ENCODE assay signal across 7 mouse cellular contexts in the genomic region with DNA sequence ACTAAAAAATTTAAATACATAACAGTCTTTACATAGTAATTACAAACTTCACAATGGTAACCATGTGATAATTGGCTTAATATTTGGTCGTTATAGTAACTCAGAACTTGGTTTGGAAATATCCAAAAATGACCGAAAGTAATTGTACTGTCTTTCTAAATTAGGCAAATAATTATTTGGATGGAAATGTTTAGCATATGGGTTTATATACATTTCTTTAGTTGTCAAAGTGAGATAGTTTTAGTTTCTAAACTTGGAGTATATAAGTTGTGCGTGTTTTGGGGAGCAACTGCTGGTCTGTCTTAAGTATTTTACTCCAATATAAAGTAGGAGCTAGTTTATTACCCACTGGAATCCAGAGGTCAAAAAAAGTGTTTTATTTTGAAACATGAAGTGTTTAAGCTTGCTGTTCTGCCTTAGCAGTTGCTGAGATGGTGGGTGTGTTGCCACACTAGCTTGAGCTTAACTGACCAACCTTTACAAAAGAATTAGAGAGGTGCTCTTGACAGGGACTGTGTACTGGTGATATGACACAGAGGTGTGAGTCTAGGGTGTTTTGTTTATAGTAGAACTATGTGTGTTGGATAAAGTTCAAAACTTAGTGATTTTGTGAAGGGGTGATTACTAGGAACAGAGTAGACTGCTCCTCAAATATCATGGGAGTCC. TPM values are rescaled to one million over a fixed set of nuclear protein-coding genes. Genes with fewer than 3 reads are reported as not detected.
DNase-seq lines count a peak whose midpoint lies in the region; ATAC-seq lines count a peak whose summit lies in the region.

No protein-coding gene starts in this region.

- H3K27ac ChIP-seq in neural tube, embryonic 11.5 days (ENCODE audit: low read depth, low read length): no peak overlapping the region
- H3K27ac ChIP-seq in forebrain, embryonic 14.5 days (ENCODE audit: low read depth, low read length): no peak overlapping the region
- peak overlapping the region; percentile 71 for H3K27ac ChIP-seq in liver, embryonic 11.5 days (ENCODE audit: low read depth, low read length)

- no peak for DNase-seq in neural tube, embryonic 11.5 days (ENCODE audit: low spot score)
- no peak for DNase-seq in neural tube, embryonic 10.5 days (ENCODE audit: extremely low spot score, low spot score)
- DNase-seq in forebrain, embryonic 14.5 days (ENCODE audit: low spot score): no peak
- DNase-seq in liver, embryonic 11.5 days (ENCODE audit: low spot score): no peak
- DNase-seq in layer of hippocampus, postnatal 36 days: no peak
- DNase-seq in layer of hippocampus, postnatal 10 days (ENCODE audit: low spot score in 2 of 2): no peak
- DNase-seq in urinary bladder, postnatal 36 days (ENCODE audit: low spot score in 2 of 2): no peak

- H3K9ac ChIP-seq in neural tube, embryonic 11.5 days (ENCODE audit: low read length): no peak overlapping the region; the same call in 1 of the 2 replicates
- peak overlapping the region; percentile 85 for H3K9ac ChIP-seq in forebrain, embryonic 14.5 days (ENCODE audit: low read length)
- H3K9ac ChIP-seq in liver, embryonic 11.5 days (ENCODE audit: low read depth, low read length): peak overlapping the region; percentile 83

- H3K4me2 ChIP-seq in neural tube, embryonic 11.5 days (ENCODE audit: low read depth): peak overlapping the region; percentile 60
- H3K4me2 ChIP-seq in forebrain, embryonic 14.5 days (ENCODE audit: low read length): peak overlapping the region; percentile 79
- H3K4me2 ChIP-seq in liver, embryonic 11.5 days: peak overlapping the region; percentile 73

- no peak for ATAC-seq in neural tube, embryonic 11.5 days (ENCODE audit: insufficient read depth, low FRiP score, low TSS enrichment)
- no peak for ATAC-seq in forebrain, embryonic 14.5 days
- no peak for ATAC-seq in liver, embryonic 11.5 days (replicated peaks; ENCODE audit: low FRiP score)

- peak overlapping the region; percentile 59 for H3K4me3 ChIP-seq in neural tube, embryonic 11.5 days (ENCODE audit: low read depth, low read length)
- peak overlapping the region; percentile 69 for H3K4me3 ChIP-seq in forebrain, embryonic 14.5 days (ENCODE audit: low read depth, low read length)
- peak overlapping the region; percentile 68 for H3K4me3 ChIP-seq in liver, embryonic 11.5 days (ENCODE audit: low read depth, low read length)

- H3K27me3 ChIP-seq in neural tube, embryonic 11.5 days (ENCODE audit: control insufficient read depth, insufficient read depth, low read length): no peaks in the 10 kb centered on the region
- H3K27me3 ChIP-seq in forebrain, embryonic 14.5 days (replicated peaks; ENCODE audit: control insufficient read depth, insufficient read depth, low read length): no peaks in the 10 kb centered on the region
- no peaks in the 10 kb centered on the region for H3K27me3 ChIP-seq in liver, embryonic 11.5 days (replicated peaks; ENCODE audit: control insufficient read depth, insufficient read depth, low read length)

- WGBS in neural tube, embryonic 11.5 days: 22% methylated on average over 3 of the region's 3 CpGs
- WGBS in forebrain, embryonic 14.5 days: 26% methylated on average over 3 of the region's 3 CpGs
- 15% methylated on average over 3 of the region's 3 CpGs for WGBS in liver, embryonic 11.5 days

- H3K36me3 ChIP-seq in neural tube, embryonic 11.5 days (ENCODE audit: control insufficient read depth, insufficient read depth, low read length): no peaks in the 10 kb centered on the region
- H3K36me3 ChIP-seq in forebrain, embryonic 14.5 days (ENCODE audit: control insufficient read depth, insufficient read depth, low read length): no peaks in the 10 kb centered on the region
- no peaks in the 10 kb centered on the region; the same call in 1 of the 2 replicates for H3K36me3 ChIP-seq in liver, embryonic 11.5 days (ENCODE audit: control insufficient read depth, insufficient read depth, low read length)

- no peaks in the 10 kb centered on the region for H3K9me3 ChIP-seq in neural tube, embryonic 11.5 days (ENCODE audit: control insufficient read depth, low read length)
- H3K9me3 ChIP-seq in forebrain, embryonic 14.5 days (replicated peaks; ENCODE audit: control insufficient read depth, low read length): no peaks in the 10 kb centered on the region
- H3K9me3 ChIP-seq in liver, embryonic 11.5 days (ENCODE audit: control insufficient read depth, low read length): no peaks in the 10 kb centered on the region

- H3K4me1 ChIP-seq in neural tube, embryonic 11.5 days (ENCODE audit: control insufficient read depth, insufficient read depth, low read length): peaks cover 4% of the 10 kb centered on the region; the same call in 1 of the 2 replicates
- peaks cover 19% of the 10 kb centered on the region for H3K4me1 ChIP-seq in forebrain, embryonic 14.5 days (ENCODE audit: control insufficient read depth, insufficient read depth, low read length)
- peaks cover 14% of the 10 kb centered on the region for H3K4me1 ChIP-seq in liver, embryonic 11.5 days (replicated peaks; ENCODE audit: control insufficient read depth, insufficient read depth, low read length)

RNA-seq across cellular contexts. Expression of a gene that starts 1.5 kb away (rescaled TPM):
- polyA plus RNA-seq in neural tube, embryonic 11.5 days (2014; fragmentation: Nextera tagmentation; extraction: Ambion mirVana): 315 and 323 TPM in 2 replicates
- 147 and 215 TPM in 2 replicates for polyA plus RNA-seq in forebrain, embryonic 14.5 days (2014; fragmentation: Nextera tagmentation; extraction: Ambion mirVana)
- polyA plus RNA-seq in liver, embryonic 11.5 days (2014; fragmentation: Nextera tagmentation; extraction: Ambion mirVana): 587 and 614 TPM in 2 replicates
- total RNA-seq in layer of hippocampus, postnatal 36 days (2021): 1 to 10 TPM; 1.2 to 2.9 TPM
- total RNA-seq in layer of hippocampus, postnatal 10 days (2021): 1 to 10 TPM; 6.4 to 7.7 TPM

RNA-seq across cellular contexts. Expression of a gene that starts 5.0 kb away (rescaled TPM):
- polyA plus RNA-seq in neural tube, embryonic 11.5 days (2014; fragmentation: Nextera tagmentation; extraction: Ambion mirVana): 29.2 and 29.8 TPM in 2 replicates
- polyA plus RNA-seq in forebrain, embryonic 14.5 days (2014; fragmentation: Nextera tagmentation; extraction: Ambion mirVana): 28.5 and 29.5 TPM in 2 replicates
- polyA plus RNA-seq in liver, embryonic 11.5 days (2014; fragmentation: Nextera tagmentation; extraction: Ambion mirVana): 28.3 and 36.1 TPM in 2 replicates
- total RNA-seq in layer of hippocampus, postnatal 36 days (2021): 10 to 100 TPM; 18.2 to 19.7 TPM
- 10 to 100 TPM; 16.8 to 18.0 TPM for total RNA-seq in layer of hippocampus, postnatal 10 days (2021)
